Mouse (Mus musculus) C2C12 (cell line): ENCODE data around the gene Gper1.

ENCODE experiments used
- CTCF ChIP-seq: IDR thresholded peaks from one replicate; pipeline ENCODE4 v1.5.1; 2011; ENCODE audit not compliant: control insufficient read depth, insufficient read depth, insufficient read length
- MYOG ChIP-seq: IDR thresholded peaks from one replicate; pipeline ENCODE4 v1.6.1; 2011; ENCODE audit not compliant: control insufficient read depth, insufficient read length; ENCODE audit errors: extremely low read depth

DNA sequence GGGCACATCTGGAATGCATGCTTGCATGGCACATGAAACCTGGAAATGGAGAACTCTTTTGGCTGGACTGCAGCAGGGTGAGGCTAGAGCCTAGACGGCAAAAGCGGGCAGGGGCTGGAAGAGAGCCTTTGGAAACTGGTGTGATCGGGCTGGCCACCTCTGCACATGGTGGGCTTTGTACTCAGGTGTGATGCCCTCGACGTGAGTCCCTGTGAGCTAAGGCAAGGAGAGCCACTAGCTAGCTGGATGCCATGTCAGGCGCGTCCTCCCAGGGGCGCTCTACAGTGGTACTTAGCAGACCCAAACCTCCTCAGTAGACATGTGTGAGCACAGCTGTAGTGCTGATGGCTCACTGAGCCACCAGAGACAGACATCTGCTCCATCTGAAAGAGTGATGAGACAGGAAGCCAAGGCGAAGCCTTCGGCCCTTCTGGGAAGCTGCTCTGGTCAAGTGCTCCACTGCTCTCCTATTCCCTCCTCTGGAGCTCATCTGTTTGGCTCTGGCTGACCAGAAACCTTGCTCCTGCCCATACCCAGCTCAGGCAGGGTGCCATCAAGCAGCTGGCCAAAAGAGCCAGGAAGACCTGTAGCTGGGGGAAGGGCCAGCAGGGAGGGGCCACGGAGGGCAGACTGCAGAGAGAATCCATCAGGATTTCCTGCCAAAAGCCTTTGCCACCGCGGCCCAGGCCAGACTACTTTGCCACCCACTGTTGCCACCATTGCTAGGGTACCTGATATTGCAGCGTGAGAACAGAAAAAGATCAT, 15.6 kb upstream of the Gper1 start:
- no peak for TF ChIP-seq MYOG
- no peak for TF ChIP-seq CTCF
